Mouse (Mus musculus) large intestine, adult 2 months (tissue): ENCODE data around the gene Rufy1. TPM values are rescaled to one million over a fixed set of nuclear protein-coding genes. Genes with fewer than 3 reads are reported as not detected.

ENCODE experiments used
- DNase-seq: peaks from one replicate; pipeline ENCODE4 v3.0.0-alpha.2; 2012; ENCODE audit warnings: low read depth, low spot score
- whole genome bisulfite sequencing: fragments of 180-500 bp; shearing (Covaris S2); methylation state at CpG from one replicate; pipeline ENCODE4 v1.1.7; 2018; 5-methylcytosine and 5-hydroxymethylcytosine counted together
- polyA plus RNA-seq: library from polyadenylated mRNA; depleted of rRNA; stranded (reverse); fragments of >200 nt; gene quantifications from 2 replicates; pipeline ENCODE4 v1.2.3, GENCODE M21; 2012

The Rufy1 gene
- polyA plus RNA-seq, 1 experiment, result 13.9 TPM

GRCm38 (mm10) chr11:50387697-50388096 is 43.2 kb downstream of the Rufy1 start:
- 86% methylated on average over 4 of the region's 4 CpGs for WGBS
- no peak for DNase-seq

GRCm38 (mm10) chr11:50387167-50387679 is 43.7 kb downstream of the Rufy1 start:
- no peak for DNase-seq
- 87% methylated on average over 3 of the region's 3 CpGs for WGBS

- no peak for DNase-seq
- WGBS, result 11% methylated on average over 4 of the region's 4 CpGs
These were observed 49.6 kb downstream of the Rufy1 start for GRCm38 (mm10) chr11:50381311-50381710.

- 28% methylated on average over 12 of the region's 12 CpGs for WGBS
- no peak for DNase-seq
These were observed 51.7 kb downstream of the Rufy1 start for GRCm38 (mm10) chr11:50379023-50379752.

GRCm38 (mm10) chr11:50377892-50378684 is 52.8 kb downstream of the Rufy1 start:
- DNase-seq, result peak; percentile 52
- 2% methylated on average over 65 of the region's 71 CpGs for WGBS

- under 1% methylated on average over 76 of the region's 76 CpGs for WGBS
- peak; percentile 98 for DNase-seq
These were observed 53.7 kb downstream of the Rufy1 start, which contains the start of gene Hnrnph1 for GRCm38 (mm10) chr11:50376911-50377891. Gene Hnrnph1, plus strand, starts transcription at chr11:50376990.

GRCm38 (mm10) chr11:50376156-50376790 is 54.7 kb downstream of the Rufy1 start:
- no peak for DNase-seq
- 39% methylated on average over 10 of the region's 10 CpGs for WGBS

- no peak for DNase-seq
- WGBS, result 91% methylated on average over 5 of the region's 5 CpGs
These were observed 55.5 kb downstream of the Rufy1 start for GRCm38 (mm10) chr11:50375421-50375820.

- WGBS, result 95% methylated on average over 13 of the region's 13 CpGs
- DNase-seq, result no peak
These were observed 56.5 kb downstream of the Rufy1 start for GRCm38 (mm10) chr11:50374286-50375015.

- WGBS, result 97% methylated on average over 1 of the region's 1 CpGs
- no peak for DNase-seq
These were observed 57.3 kb downstream of the Rufy1 start for GRCm38 (mm10) chr11:50373621-50374020.

GRCm38 (mm10) chr11:50373086-50373485 is 57.8 kb downstream of the Rufy1 start:
- DNase-seq, result no peak

GRCm38 (mm10) chr11:50371911-50372310 is 59.0 kb downstream of the Rufy1 start:
- 100% methylated on average over 1 of the region's 1 CpGs for WGBS
- no peak for DNase-seq

- WGBS, result 5% methylated on average over 18 of the region's 18 CpGs
These were observed 59.5 kb downstream of the Rufy1 start for GRCm38 (mm10) chr11:50371399-50371841.

GRCm38 (mm10) chr11:50370969-50371368 is 60.0 kb downstream of the Rufy1 start:
- no peak for DNase-seq
- 60% methylated on average over 4 of the region's 4 CpGs for WGBS

More at GRCm38 (mm10) chr11:50371399-50371841, 59.5 kb downstream of the Rufy1 start:
- no peak for DNase-seq

- WGBS, result 74% methylated on average over 5 of the region's 5 CpGs
These were observed 61.5 kb downstream of the Rufy1 start for GRCm38 (mm10) chr11:50369360-50369911.

GRCm38 (mm10) chr11:50367531-50367930 is 63.4 kb downstream of the Rufy1 start:
- WGBS, result 93% methylated on average over 9 of the region's 9 CpGs
- DNase-seq, result no peak

More at GRCm38 (mm10) chr11:50369360-50369911, 61.5 kb downstream of the Rufy1 start:
- no peak for DNase-seq

GRCm38 (mm10) chr11:50365322-50365721 is 65.6 kb downstream of the Rufy1 start:
- DNase-seq, result no peak

- WGBS, result 3% methylated on average over 4 of the region's 4 CpGs
- DNase-seq, result no peak
These were observed 66.4 kb downstream of the Rufy1 start for GRCm38 (mm10) chr11:50364548-50364947.
